Mouse (Mus musculus): ENCODE data around the gene Gltpd2.

DNA sequence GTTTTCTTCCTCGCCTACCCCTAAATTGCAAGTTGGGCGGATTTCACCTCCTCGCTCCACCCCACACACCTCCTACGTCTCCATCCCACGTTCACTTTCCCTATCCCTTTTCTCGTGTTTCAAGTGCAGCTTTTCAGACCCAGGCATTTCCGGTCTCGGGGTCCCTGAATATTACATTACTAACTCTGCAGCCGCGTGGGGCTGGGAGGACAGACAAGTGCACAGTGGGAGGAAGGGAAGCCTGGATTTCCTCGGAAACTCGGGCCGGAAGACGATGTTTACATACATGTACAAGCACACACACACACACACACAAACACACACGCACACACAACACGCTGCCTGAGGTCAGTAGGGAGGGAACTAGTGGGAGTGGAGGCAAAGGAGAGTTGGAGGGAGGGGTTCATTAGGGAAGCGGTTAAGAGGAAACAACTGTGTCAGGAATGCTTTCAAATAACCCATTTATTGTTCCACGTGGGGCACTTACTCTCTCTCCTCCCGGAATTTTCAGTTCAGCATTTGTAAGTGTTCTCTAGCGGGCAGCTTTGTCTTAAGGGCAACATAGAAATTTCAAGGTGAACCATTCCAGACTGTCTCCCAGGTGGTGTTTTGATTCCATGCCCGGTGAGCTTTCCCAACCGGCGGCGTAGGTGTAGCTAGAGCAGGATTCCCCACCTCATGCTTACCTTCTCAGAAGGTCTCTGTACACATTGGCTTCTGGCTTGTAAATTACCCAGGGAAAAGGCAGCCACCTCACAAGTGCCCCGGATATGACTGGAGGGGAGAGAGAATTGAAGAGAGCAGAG is 44.7 kb downstream of the Gltpd2 start:
- TF ChIP-seq USF1 (IDR thresholded peaks at IDR 0.05; ENCODE audit: low read depth) (no peak), POLR2A (IDR thresholded peaks at IDR 0.05; ENCODE audit: insufficient read length, low read depth) (no peak), REST (IDR thresholded peaks at IDR 0.05; ENCODE audit: insufficient read depth, insufficient read length) (no peak), TCF12 (IDR thresholded peaks at IDR 0.05; ENCODE audit: insufficient read depth, poor library complexity, severe bottlenecking) (no peak), MYOG (IDR thresholded peaks at IDR 0.05; ENCODE audit: control insufficient read depth in 1 of 3, insufficient read depth in 1 of 3, insufficient read length in 2 of 3, low read depth in 2 of 3) (no peak)

All from myocyte (in vitro differentiated cells).